Mouse (Mus musculus): ENCODE measurements around the gene Ndufc1.

DNA sequence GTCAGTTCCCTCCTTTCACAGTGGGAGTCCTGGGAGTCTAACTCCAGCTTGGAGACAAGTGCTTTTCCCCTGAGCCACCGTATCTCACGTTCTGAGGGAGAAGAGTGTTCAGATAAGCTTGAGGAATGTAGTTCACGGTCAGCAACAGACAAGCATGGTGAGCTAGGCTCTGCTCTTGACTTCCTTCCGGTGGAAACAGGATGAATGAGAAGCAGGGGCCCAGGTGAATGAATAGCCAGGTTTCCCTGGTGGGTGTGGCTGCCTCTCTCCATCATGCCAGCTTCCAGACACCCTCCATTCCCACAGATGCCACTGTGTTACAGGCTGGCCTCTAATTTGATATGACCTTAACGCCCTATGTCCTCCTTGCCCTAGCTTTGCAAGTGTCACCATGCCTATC is 51.7 kb downstream of the Ndufc1 start:
- TF ChIP-seq CTCF (IDR thresholded peaks at IDR 0.05; ENCODE audit: low read depth, low read length): no peak
- TF ChIP-seq POLR2A (IDR thresholded peaks at IDR 0.05; ENCODE audit: borderline replicate concordance, low read depth, low read length): no peak
